Mouse (Mus musculus): ENCODE results near the gene Fank1. TPM values are rescaled to one million over a fixed set of nuclear protein-coding genes. Genes with fewer than 3 reads are reported as not detected.
A peak's percentile ranks its signal among the peaks of the same experiment; 100 is the strongest.

Gene Fank1
- polyA plus RNA-seq (2014; fragmentation: Nextera tagmentation; extraction: Ambion mirVana) = 0.54 and 0.64 TPM in 2 replicates

DNA sequence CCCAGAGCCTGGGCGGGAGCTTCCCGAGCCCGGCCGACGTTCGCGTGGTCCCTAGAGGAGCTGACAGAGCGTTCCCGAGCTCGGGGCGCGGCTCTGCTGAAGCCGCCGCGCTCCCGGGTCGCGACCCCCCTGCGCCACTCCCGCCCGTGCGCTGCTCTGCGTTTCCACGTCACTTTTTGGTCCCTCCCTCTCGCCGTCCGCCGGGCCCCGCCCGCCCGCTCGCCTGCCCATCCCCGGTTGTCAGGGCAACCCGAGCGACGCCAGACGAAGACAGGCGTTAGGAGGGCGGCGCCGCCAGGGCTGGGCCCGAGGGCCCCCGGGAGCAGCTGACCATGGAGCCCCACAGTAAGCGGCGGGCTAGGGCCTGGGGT is at the start of gene Fank1:
Fank1 (plus strand) TSS at position 236 of the 371 bp plus-strand sequence.
- no peaks in the 10 kb centered on the region for H3K36me3 ChIP-seq (ENCODE audit: control insufficient read depth, insufficient read depth, low read length)
- H3K4me2 ChIP-seq (ENCODE audit: low read length) = peak within 1 kb of the TSS; percentile 70
- H3K27ac ChIP-seq (ENCODE audit: low read depth) = 0 out of 2 replicates have a peak within 1 kb of the TSS, but pooled peaks have one; percentile 51
- H3K4me3 ChIP-seq (ENCODE audit: low read depth, low read length) = peak within 1 kb of the TSS; percentile 71
- peak; percentile 94 for ATAC-seq (replicated peaks; ENCODE audit: low FRiP score, low TSS enrichment, low read depth)
- no peaks in the 10 kb centered on the region; the same call in none of the 2 replicates for H3K4me1 ChIP-seq (replicated peaks; ENCODE audit: control insufficient read depth, insufficient read depth, low read length)
- WGBS = under 1% methylated on average over 33 of the region's 45 CpGs
- peak; percentile 94 for DNase-seq (ENCODE audit: low spot score)
- H3K9ac ChIP-seq (ENCODE audit: low read length) = peak within 1 kb of the TSS; percentile 65
- H3K9me3 ChIP-seq (ENCODE audit: control insufficient read depth, low read length) = no peaks in the 10 kb centered on the region
- H3K27me3 ChIP-seq (replicated peaks; ENCODE audit: control insufficient read depth, insufficient read depth, low read length) = no peaks in the 10 kb centered on the region

DNA sequence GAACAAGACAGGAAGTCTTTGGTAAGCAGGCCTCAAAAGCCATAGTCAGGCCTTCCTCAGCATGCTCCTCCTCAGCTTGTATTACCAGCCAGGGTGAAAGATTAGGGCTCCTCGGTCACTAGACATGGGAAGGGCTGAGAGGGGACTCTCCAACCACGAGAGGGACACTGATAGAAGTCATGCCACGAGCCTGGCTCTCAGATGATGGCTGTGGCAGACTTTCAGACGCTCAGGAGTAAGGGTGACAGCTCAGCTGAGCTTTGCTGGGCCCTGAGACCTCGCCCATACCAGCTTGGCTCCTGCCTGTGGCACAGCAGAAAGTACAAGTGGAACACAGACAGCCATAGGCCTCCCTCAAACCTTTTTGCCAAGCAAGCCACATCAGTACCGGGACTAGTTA is 49.6 kb upstream of the Fank1 start:
- ATAC-seq (replicated peaks; ENCODE audit: low FRiP score, low TSS enrichment, low read depth) (no peak), DNase-seq (ENCODE audit: low spot score) (no peak)
- 78% methylated on average over 6 of the region's 6 CpGs for WGBS
- Histone ChIP-seq H3K27ac (ENCODE audit: low read depth) (no peak overlapping the region), H3K36me3 (ENCODE audit: control insufficient read depth, insufficient read depth, low read length) (peaks cover 32% of the 10 kb centered on the region), H3K9ac (ENCODE audit: low read length) (no peak overlapping the region), H3K27me3 (replicated peaks; ENCODE audit: control insufficient read depth, insufficient read depth, low read length) (no peaks in the 10 kb centered on the region), H3K9me3 (ENCODE audit: control insufficient read depth, low read length) (no peaks in the 10 kb centered on the region), H3K4me3 (ENCODE audit: low read depth, low read length) (no peak overlapping the region), H3K4me2 (ENCODE audit: low read length) (no peak overlapping the region), H3K4me1 (replicated peaks; ENCODE audit: control insufficient read depth, insufficient read depth, low read length) (no peaks in the 10 kb centered on the region)

DNA sequence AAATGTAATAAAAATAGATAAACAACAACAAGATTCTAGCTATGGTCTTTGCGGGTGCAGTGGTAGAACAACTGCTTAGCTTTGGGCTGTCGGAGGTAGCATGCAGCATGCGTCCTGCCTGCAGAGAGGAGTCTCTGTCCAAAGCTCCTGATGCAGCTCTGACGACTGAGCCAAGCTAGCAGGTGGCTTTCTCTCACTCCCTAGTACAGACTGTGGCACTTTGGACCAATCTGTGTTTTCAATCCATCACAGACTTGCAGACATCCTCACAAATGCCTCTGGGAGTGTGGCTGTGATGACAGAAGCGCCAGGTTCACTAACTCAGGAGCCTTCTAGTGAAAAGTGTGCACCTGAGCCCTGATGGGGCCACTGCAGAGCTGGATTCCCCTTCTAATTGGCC is 47.3 kb upstream of the Fank1 start:
- 70% methylated on average over 5 of the region's 5 CpGs for WGBS
- H3K4me1 ChIP-seq (replicated peaks; ENCODE audit: control insufficient read depth, insufficient read depth, low read length) = no peaks in the 10 kb centered on the region
- H3K27me3 ChIP-seq (replicated peaks; ENCODE audit: control insufficient read depth, insufficient read depth, low read length) = no peaks in the 10 kb centered on the region
- no peak overlapping the region for H3K9ac ChIP-seq (ENCODE audit: low read length)
- H3K4me3 ChIP-seq (ENCODE audit: low read depth, low read length) = no peak overlapping the region
- H3K9me3 ChIP-seq (ENCODE audit: control insufficient read depth, low read length) = no peaks in the 10 kb centered on the region
- no peak for ATAC-seq (replicated peaks; ENCODE audit: low FRiP score, low TSS enrichment, low read depth)
- H3K4me2 ChIP-seq (ENCODE audit: low read length) = no peak overlapping the region
- H3K36me3 ChIP-seq (ENCODE audit: control insufficient read depth, insufficient read depth, low read length) = peaks cover 18% of the 10 kb centered on the region
- no peak for DNase-seq (ENCODE audit: low spot score)
- H3K27ac ChIP-seq (ENCODE audit: low read depth) = no peak overlapping the region

DNA sequence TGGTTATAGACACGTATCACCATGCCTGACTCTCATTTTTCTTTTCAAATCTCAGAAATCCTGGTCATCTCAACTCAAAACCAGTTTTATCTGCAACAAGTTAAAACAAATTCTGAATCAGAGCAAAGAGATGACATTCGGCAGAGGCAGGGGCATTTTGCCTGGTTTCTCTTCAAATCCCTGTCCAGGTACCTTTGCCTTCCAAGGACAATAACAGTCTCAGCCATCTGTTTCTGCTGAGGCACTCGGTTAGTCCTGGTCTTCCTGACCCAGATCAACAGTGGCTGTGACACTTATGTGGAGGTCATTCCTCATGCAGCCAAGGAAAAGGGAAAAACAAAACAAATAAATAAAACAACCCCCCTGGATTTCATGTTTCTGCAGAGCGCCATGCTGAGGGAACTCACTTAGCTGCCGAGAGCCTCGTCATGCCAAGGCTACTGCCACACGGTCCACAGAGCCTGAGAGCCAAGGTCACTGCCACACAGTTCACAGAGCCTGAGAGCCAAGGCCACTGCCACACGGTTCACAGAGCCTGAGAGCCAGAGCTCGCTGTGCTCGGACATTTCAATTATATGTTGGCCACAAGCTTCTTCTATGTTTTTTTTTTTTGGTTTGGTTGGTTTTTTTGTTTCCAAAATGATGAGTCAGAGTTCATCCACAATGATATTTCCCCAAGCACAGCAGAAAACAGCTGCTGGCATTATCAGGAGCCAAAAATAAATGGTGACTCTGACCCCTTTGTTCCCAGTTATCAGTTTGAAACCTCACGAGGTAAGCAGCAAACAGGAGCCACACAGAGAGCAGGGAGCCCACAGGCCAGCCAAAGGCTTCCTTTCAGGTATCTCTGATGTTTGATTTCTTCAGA is 46.1 kb upstream of the Fank1 start:
- Histone ChIP-seq H3K4me1 (replicated peaks; ENCODE audit: control insufficient read depth, insufficient read depth, low read length) (no peaks in the 10 kb centered on the region), H3K9ac (ENCODE audit: low read length) (no peak overlapping the region), H3K9me3 (ENCODE audit: control insufficient read depth, low read length) (no peaks in the 10 kb centered on the region), H3K27ac (ENCODE audit: low read depth) (no peak overlapping the region), H3K4me2 (ENCODE audit: low read length) (no peak overlapping the region), H3K27me3 (replicated peaks; ENCODE audit: control insufficient read depth, insufficient read depth, low read length) (no peaks in the 10 kb centered on the region), H3K4me3 (ENCODE audit: low read depth, low read length) (no peak overlapping the region), H3K36me3 (ENCODE audit: control insufficient read depth, insufficient read depth, low read length) (peaks cover 13% of the 10 kb centered on the region; the same call in 1 of the 2 replicates)
- ATAC-seq (replicated peaks; ENCODE audit: low FRiP score, low TSS enrichment, low read depth) (no peak), DNase-seq (ENCODE audit: low spot score) (no peak)
- 83% methylated on average over 11 of the region's 11 CpGs for WGBS

DNA sequence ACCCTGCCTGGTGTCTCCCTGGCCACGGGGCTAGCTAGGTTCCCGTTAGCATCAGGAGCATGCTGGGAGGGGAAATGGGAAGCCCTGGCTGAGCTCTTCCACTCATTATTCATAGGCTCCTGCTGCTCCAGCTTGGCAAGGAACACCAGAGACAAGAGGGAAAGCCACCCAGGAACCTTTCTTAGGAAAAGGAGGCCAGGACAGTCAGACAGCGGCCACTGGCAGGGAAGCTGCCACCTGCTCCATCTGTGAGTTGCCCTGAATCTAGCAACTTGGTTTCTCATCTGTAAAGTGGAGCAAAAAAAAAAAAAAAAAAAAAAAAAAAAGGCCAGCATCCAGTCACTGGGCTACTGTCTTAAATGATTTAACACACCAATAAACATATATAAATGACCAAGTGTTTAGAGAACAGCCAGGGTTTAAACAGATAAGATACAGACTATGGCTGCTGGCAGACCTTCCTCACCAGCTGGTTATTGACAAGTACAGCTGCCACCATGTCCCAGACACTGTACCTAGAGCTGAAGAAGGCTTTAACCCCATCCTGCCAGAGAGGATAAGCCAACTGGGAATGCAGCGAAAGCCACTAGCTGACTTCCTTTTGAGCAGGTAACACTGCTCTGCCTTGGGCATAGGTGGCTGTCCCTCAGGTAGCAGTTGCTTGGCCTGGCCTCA is 44.6 kb upstream of the Fank1 start:
- Histone ChIP-seq H3K4me1 (replicated peaks; ENCODE audit: control insufficient read depth, insufficient read depth, low read length) (no peaks in the 10 kb centered on the region), H3K4me3 (ENCODE audit: low read depth, low read length) (no peak overlapping the region), H3K4me2 (ENCODE audit: low read length) (no peak overlapping the region), H3K27me3 (replicated peaks; ENCODE audit: control insufficient read depth, insufficient read depth, low read length) (no peaks in the 10 kb centered on the region), H3K9me3 (ENCODE audit: control insufficient read depth, low read length) (no peaks in the 10 kb centered on the region), H3K9ac (ENCODE audit: low read length) (no peak overlapping the region), H3K27ac (ENCODE audit: low read depth) (no peak overlapping the region), H3K36me3 (ENCODE audit: control insufficient read depth, insufficient read depth, low read length) (peaks cover 15% of the 10 kb centered on the region)
- DNase-seq (ENCODE audit: low spot score) (no peak), ATAC-seq (replicated peaks; ENCODE audit: low FRiP score, low TSS enrichment, low read depth) (no peak)
- WGBS = 58% methylated on average over 4 of the region's 4 CpGs

DNA sequence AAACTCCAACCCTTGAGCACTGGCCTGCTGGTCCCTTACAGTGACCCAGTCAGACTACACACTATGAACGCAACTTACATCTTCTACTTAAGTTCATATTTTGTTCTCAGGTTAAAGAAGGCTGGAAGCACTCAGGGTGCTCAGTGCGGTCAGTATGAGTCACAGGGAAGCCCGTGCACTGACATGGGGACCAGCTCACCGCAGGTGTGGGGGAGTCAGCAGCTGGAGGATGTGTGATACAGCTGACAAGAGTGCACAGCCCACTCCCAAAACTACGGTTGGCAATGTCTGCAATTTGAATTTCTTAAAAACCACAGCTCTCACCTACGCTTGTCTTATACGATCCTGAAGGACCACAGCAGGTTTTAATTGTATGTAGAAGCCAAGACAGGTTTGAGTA is 36.1 kb upstream of the Fank1 start:
- DNase-seq (ENCODE audit: low spot score) (no peak), ATAC-seq (replicated peaks; ENCODE audit: low FRiP score, low TSS enrichment, low read depth) (no peak)
- no peaks in the 10 kb centered on the region for H3K27me3 ChIP-seq (replicated peaks; ENCODE audit: control insufficient read depth, insufficient read depth, low read length)
- H3K27ac ChIP-seq (ENCODE audit: low read depth) = no peak overlapping the region
- peaks cover 27% of the 10 kb centered on the region for H3K36me3 ChIP-seq (ENCODE audit: control insufficient read depth, insufficient read depth, low read length)
- no peak overlapping the region for H3K9ac ChIP-seq (ENCODE audit: low read length)
- H3K4me3 ChIP-seq (ENCODE audit: low read depth, low read length) = no peak overlapping the region
- H3K4me1 ChIP-seq (replicated peaks; ENCODE audit: control insufficient read depth, insufficient read depth, low read length) = peaks cover 7% of the 10 kb centered on the region; the same call in 1 of the 2 replicates
- no peak overlapping the region for H3K4me2 ChIP-seq (ENCODE audit: low read length)
- 82% methylated on average over 7 of the region's 7 CpGs for whole genome bisulfite sequencing
- H3K9me3 ChIP-seq (ENCODE audit: control insufficient read depth, low read length) = no peaks in the 10 kb centered on the region

DNA sequence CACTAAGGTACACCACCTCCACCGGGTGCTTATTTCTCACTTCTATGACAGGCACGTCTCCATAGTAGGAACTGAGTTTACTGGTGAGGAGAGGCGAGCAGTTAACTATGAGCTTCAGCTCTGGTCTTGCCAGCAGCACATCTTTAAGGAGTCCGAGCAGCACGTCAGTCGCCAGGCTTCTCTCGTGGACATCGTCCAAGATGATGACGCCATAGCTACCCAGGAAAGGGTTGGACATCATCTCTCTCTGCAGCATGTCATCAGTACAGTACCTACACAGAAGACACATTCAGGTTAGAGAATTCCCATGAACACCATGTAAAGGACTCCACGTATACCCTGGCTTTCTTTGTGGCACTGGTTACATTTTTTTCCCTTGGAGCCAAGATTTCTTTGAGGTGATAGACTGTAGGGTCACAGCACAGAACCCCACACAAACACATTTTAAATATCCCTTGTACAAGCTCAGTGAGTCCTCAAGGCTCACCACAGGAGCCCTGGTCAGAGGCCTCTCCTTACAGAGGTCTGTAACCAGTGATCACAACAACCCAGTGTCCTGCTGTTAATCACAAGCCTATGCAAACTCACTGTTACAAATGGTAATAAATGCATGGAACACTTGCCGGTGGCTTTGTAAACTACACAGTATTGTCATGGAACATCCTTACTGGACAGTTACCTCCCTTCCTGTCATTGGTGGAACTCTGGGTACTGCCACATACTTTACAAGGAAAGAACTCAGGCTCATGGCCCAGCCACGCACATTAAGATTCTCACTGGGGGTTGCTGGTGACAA is 33.9 kb upstream of the Fank1 start:
- peaks cover 7% of the 10 kb centered on the region; the same call in 1 of the 2 replicates for H3K4me1 ChIP-seq (replicated peaks; ENCODE audit: control insufficient read depth, insufficient read depth, low read length)
- H3K4me2 ChIP-seq (ENCODE audit: low read length) = no peak overlapping the region
- H3K9ac ChIP-seq (ENCODE audit: low read length) = no peak overlapping the region
- no peak overlapping the region for H3K27ac ChIP-seq (ENCODE audit: low read depth)
- no peak for DNase-seq (ENCODE audit: low spot score)
- H3K4me3 ChIP-seq (ENCODE audit: low read depth, low read length) = no peak overlapping the region
- H3K27me3 ChIP-seq (replicated peaks; ENCODE audit: control insufficient read depth, insufficient read depth, low read length) = no peaks in the 10 kb centered on the region
- peaks cover 23% of the 10 kb centered on the region for H3K36me3 ChIP-seq (ENCODE audit: control insufficient read depth, insufficient read depth, low read length)
- 91% methylated on average over 12 of the region's 12 CpGs for WGBS
- no peaks in the 10 kb centered on the region for H3K9me3 ChIP-seq (ENCODE audit: control insufficient read depth, low read length)
- no peak for ATAC-seq (replicated peaks; ENCODE audit: low FRiP score, low TSS enrichment, low read depth)

DNA sequence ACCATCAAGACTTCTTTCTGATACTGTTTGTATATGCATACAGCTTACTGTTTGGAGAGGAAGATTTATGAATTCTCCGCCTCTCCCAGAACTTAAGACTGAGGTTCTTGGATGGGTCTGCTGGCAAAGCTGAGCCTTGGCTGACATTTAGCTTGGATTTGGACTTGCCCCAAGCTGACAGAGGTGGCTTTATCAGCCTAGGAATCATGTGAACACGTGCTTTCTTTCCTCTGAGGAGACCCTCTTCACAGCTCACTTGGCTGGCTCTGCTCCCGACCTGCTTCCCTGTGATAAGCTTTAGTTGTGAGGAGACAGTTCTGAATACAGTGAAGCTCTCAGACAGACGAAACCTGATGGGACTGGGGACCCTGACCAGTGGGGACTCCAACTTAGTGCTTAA is 33.0 kb upstream of the Fank1 start:
- H3K36me3 ChIP-seq (ENCODE audit: control insufficient read depth, insufficient read depth, low read length) = peaks cover 23% of the 10 kb centered on the region
- no peak for DNase-seq (ENCODE audit: low spot score)
- no peak overlapping the region for H3K4me3 ChIP-seq (ENCODE audit: low read depth, low read length)
- H3K27ac ChIP-seq (ENCODE audit: low read depth) = no peak overlapping the region
- no peaks in the 10 kb centered on the region for H3K27me3 ChIP-seq (replicated peaks; ENCODE audit: control insufficient read depth, insufficient read depth, low read length)
- no peaks in the 10 kb centered on the region for H3K9me3 ChIP-seq (ENCODE audit: control insufficient read depth, low read length)
- H3K9ac ChIP-seq (ENCODE audit: low read length) = no peak overlapping the region
- peaks cover 7% of the 10 kb centered on the region for H3K4me1 ChIP-seq (replicated peaks; ENCODE audit: control insufficient read depth, insufficient read depth, low read length)
- no peak overlapping the region for H3K4me2 ChIP-seq (ENCODE audit: low read length)
- no peak for ATAC-seq (replicated peaks; ENCODE audit: low FRiP score, low TSS enrichment, low read depth)
- 63% methylated on average over 4 of the region's 4 CpGs for WGBS

All from intestine, embryonic 14.5 days (tissue).